8 mouse cellular contexts compared by ENCODE assay signal in the genomic region with DNA sequence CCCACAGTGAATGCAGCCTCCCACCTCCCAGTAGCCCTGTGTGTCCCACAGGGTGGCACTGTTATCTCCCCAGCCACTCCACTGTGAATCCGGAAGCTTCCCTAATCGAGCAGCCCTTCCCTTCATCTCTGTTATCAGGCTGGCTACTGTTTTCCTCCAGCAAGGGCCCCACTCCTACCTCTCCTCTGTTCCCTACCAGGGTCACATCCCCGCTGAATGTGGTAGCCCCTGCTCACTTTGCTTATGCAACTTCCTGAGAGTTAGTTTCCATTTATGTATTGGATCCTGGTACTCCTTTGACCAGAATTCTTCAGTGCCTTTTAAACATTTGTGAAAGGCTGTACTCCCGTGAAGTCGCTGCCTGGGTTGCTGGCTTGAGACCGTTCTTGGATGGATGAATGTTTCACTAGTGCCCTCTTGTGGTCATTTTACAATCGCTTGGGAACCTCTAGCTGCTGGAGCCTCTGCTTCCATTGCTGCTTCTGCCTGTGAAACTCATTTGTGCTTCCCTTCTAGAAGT. TPM values are rescaled to one million over a fixed set of nuclear protein-coding genes. Genes with fewer than 3 reads are reported as not detected.
DNase-seq lines count a peak whose midpoint lies in the region; ATAC-seq and TF ChIP-seq lines count a peak whose summit lies in the region.

No protein-coding gene starts in this region.

- no peak overlapping the region for H3K27ac ChIP-seq in cortical plate, adult 2 months (ENCODE audit: insufficient read depth, low read length)
- H3K27ac ChIP-seq in gastrocnemius, adult 2 months: no peak overlapping the region
- no peak overlapping the region; the same call in 1 of the 2 replicates for H3K27ac ChIP-seq in left cerebral cortex, adult 2 months

- peak; percentile 72 for ATAC-seq in megakaryocyte, adult 5-6 weeks (ENCODE audit: poor library complexity, severe bottlenecking)

- no peak for TF ChIP-seq POLR2A in cortical plate, adult 2 months (IDR thresholded peaks at IDR 0.05; ENCODE audit: extremely low read depth, insufficient read depth, low read length)

- peak; percentile 77 for TF ChIP-seq CTCF in cortical plate, adult 2 months (IDR thresholded peaks at IDR 0.05; ENCODE audit: extremely low read depth, insufficient read depth, low read length)
- TF ChIP-seq CTCF in gastrocnemius, adult 2 months (IDR thresholded peaks at IDR 0.05): peak; percentile 81
- peak; percentile 85 for TF ChIP-seq CTCF in left cerebral cortex, adult 2 months (IDR thresholded peaks at IDR 0.05)

- H3K4me3 ChIP-seq in cortical plate, adult 2 months (ENCODE audit: insufficient read depth, low read length): no peak overlapping the region
- peak overlapping the region; percentile 24; the same call in 1 of the 2 replicates for H3K4me3 ChIP-seq in gastrocnemius, adult 2 months
- H3K4me3 ChIP-seq in left cerebral cortex, adult 2 months: no peak overlapping the region

- H3K4me1 ChIP-seq in cortical plate, adult 2 months (ENCODE audit: control insufficient read depth, insufficient read depth, low read length): no peaks in the 10 kb centered on the region

- DNase-seq in heart, adult 11 months: peak; percentile 93
- no peak for DNase-seq in heart, postnatal 25 days (ENCODE audit: low spot score)
- DNase-seq in gastrocnemius, adult 2 months: peak; percentile 47
- DNase-seq in induced T-regulatory cell, adult 2 months (ENCODE audit: low read depth): peak; percentile 78
- DNase-seq in left cerebral cortex, adult 2 months (ENCODE audit: extremely low spot score in 1 of 2, low spot score in 2 of 2): peak; percentile 51 to 66
- DNase-seq in right cerebral cortex, postnatal 14 days: peak; percentile 51

- intact Hi-C loops in heart, postnatal 25 days (cut with DNase I): loop anchor here (1.0 to 10.0 kb wide), 3 partner anchors 76 to 404 kb away; no protein-coding TSS in a partner anchor
- intact Hi-C loops in gastrocnemius, adult 2 months (cut with DNase I): loop anchor here (1.0 kb wide), 1 partner anchor 76 kb away; no protein-coding TSS in a partner anchor
- intact Hi-C loops in left cerebral cortex, adult 2 months (cut with DNase I): loop anchor here (1.0 to 10.0 kb wide), 5 partner anchors 53 to 404 kb away; no protein-coding TSS in a partner anchor

RNA-seq across cellular contexts. Expression of a gene that starts 42.5 kb away (rescaled TPM):
- total RNA-seq in heart, postnatal 25 days (2021): under 1 TPM in 1 of 2 experiments, not detected in 1; 0.11 TPM
- polyA plus RNA-seq in cortical plate, adult 2 months (2012; rRNA removed): not detected in 2 replicates
- total RNA-seq in gastrocnemius, adult 2 months (2021): not detected
- total RNA-seq in left cerebral cortex, adult 2 months (2021): not detected
- 6.7 and 7.6 TPM in 2 replicates for total RNA-seq in megakaryocyte, adult 5-6 weeks (2015)
- total RNA-seq in megakaryocyte, adult 5-6 weeks (2017): 8.3 and 9.0 TPM in 2 replicates

RNA-seq across cellular contexts. Expression of a gene that starts 53.5 kb away (rescaled TPM):
- total RNA-seq in heart, postnatal 25 days (2021): 1 to 10 TPM; 8.1 to 9.0 TPM
- polyA plus RNA-seq in cortical plate, adult 2 months (2012; rRNA removed): 11.2 and 11.4 TPM in 2 replicates
- total RNA-seq in gastrocnemius, adult 2 months (2021): under 1 TPM; 0.54 to 0.92 TPM
- total RNA-seq in left cerebral cortex, adult 2 months (2021): 10 to 100 TPM; 46.5 to 52.0 TPM
- 0.20 and 0.25 TPM in 2 replicates for total RNA-seq in megakaryocyte, adult 5-6 weeks (2015)
- total RNA-seq in megakaryocyte, adult 5-6 weeks (2017): 0.29 and 0.45 TPM in 2 replicates

Comparison
In these comparisons a context has a peak if more than half of its experiments do, and no peak if none do; other contexts are left out.
1. RNA of a gene that starts 42.5 kb away (total RNA-seq): 6.7 to 9.0 TPM in megakaryocyte, adult 5-6 weeks; 0.11 TPM in heart, postnatal 25 days, not detected in gastrocnemius, adult 2 months and not detected in left cerebral cortex, adult 2 months; every median in the first group is over 4 times any median in the second.
2. RNA of a gene that starts 53.5 kb away (total RNA-seq): 46.5 to 52.0 TPM in left cerebral cortex, adult 2 months; 8.1 to 9.0 TPM in heart, postnatal 25 days, 0.54 to 0.92 TPM in gastrocnemius, adult 2 months and 0.20 to 0.45 TPM in megakaryocyte, adult 5-6 weeks; every median in the first group is over 4 times any median in the second.
3. Peak in every context shown above with its lines, with median percentiles within 50 percentile points of each other: CTCF ChIP-seq.